10 mouse cellular contexts compared by ENCODE assay signal in the genomic region with DNA sequence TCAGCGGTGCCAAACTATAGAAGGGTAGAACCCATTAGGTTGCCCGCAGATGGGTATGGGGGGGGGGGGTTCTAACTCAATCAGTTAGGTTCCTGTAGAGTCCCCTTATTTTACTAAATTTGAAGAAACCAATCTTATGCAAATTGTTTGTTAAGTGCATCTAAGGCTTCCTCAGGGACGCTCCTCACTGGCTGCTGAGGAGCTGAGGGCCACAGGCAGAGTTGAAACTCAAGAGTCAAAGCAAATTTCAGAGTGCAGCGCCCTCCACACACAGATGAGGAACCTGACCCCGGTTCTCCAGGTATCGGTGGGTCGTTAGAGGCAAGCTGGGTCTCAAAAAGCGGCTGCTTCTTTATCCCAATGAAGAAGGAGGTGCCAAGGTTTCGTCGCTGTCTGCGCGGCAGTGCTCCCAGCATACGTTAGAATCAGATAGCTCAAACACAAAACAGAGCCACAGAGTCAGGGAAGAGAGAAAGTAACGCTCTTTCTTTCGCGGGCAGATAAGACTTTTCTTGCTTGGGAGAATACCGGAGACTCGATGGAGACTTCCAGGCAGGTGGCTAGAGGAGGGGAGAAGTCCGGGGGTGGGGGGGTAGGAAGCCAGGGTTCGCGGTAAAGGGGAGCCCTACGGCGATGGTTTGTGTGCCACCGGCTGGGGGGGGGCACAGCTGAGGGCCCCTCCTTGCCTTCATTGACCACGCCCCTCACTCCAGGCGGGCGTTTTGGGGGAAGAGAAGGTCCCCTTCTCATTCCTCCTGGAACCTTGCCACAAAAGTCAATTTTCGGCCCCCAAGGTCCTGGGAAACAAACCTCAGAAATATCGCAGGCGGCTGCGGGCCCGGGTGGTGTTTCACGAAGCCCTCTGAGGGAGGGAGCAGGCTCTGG. TPM values are rescaled to one million over a fixed set of nuclear protein-coding genes. Genes with fewer than 3 reads are reported as not detected.
DNase-seq lines count a peak whose midpoint lies in the region; ATAC-seq and TF ChIP-seq lines count a peak whose summit lies in the region.
"Had no signal": no experiment of that assay in that cellular context is flagged by ENCODE, and none has a peak within 500 bp of the region (broad histone marks: within the 10 kb centered on the region; RNA-seq: fewer than 3 reads in every experiment).

No protein-coding gene starts in this region.

- no peak for ATAC-seq in heart, embryonic 11.5 days (replicated peaks; ENCODE audit: insufficient number of reproducible peaks, low FRiP score, low TSS enrichment)
- no peak for ATAC-seq in hindbrain, embryonic 12.5 days (ENCODE audit: low FRiP score)
- no peak for ATAC-seq in inflammation-experienced regulatory T-cells, adult 6 months

- H3K27me3 ChIP-seq in heart, embryonic 11.5 days (ENCODE audit: control insufficient read depth, insufficient read depth, low read length) = peaks cover 91% of the 10 kb centered on the region
- H3K27me3 ChIP-seq in hindbrain, embryonic 12.5 days = peaks cover 99% of the 10 kb centered on the region
- peaks cover 100% of the 10 kb centered on the region for H3K27me3 ChIP-seq in midbrain, embryonic 10.5 days (ENCODE audit: low read depth, poor library complexity, severe bottlenecking)

- intact Hi-C loops in heart, postnatal 25 days (cut with DNase I) = no loop called here

- H3K4me1 ChIP-seq in heart, embryonic 11.5 days (ENCODE audit: control insufficient read depth, insufficient read depth, low read length) = peaks cover 23% of the 10 kb centered on the region
- no peaks in the 10 kb centered on the region; the same call in 1 of the 2 replicates for H3K4me1 ChIP-seq in bone marrow macrophage, adult 2 months (ENCODE audit: control insufficient read depth, insufficient read depth, low read length)
- H3K4me1 ChIP-seq in hindbrain, embryonic 12.5 days = peaks cover 32% of the 10 kb centered on the region
- H3K4me1 ChIP-seq in midbrain, embryonic 10.5 days = peaks cover 39% of the 10 kb centered on the region

- no peak for DNase-seq in heart, postnatal 25 days (ENCODE audit: low spot score)
- peak; percentile 36 for DNase-seq in midbrain, embryonic 10.5 days (ENCODE audit: low spot score)
- DNase-seq in right cerebral cortex, postnatal 10 days (ENCODE audit: low spot score in 2 of 2) = no peak
- DNase-seq in spleen, postnatal 14 days (ENCODE audit: low spot score in 2 of 2) = no peak
- DNase-seq: gastrocnemius, postnatal 14 days had no signal

- 3% methylated on average over 33 of the region's 33 CpGs for WGBS in heart, embryonic 11.5 days (ENCODE audit: insufficient replicate concordance)
- WGBS in hindbrain, embryonic 12.5 days = 1% methylated on average over 32 of the region's 33 CpGs
- 1% methylated on average over 33 of the region's 33 CpGs for WGBS in midbrain, embryonic 10.5 days

- no peak for TF ChIP-seq POLR2A in bone marrow macrophage, adult 2 months (IDR thresholded peaks at IDR 0.05; ENCODE audit: borderline replicate concordance, low read depth, low read length)

- H3K4me3 ChIP-seq in heart, embryonic 11.5 days (ENCODE audit: low read depth, low read length) = peak overlapping the region; percentile 33
- peak overlapping the region; percentile 16; the same call in 1 of the 2 replicates for H3K4me3 ChIP-seq in bone marrow macrophage, adult 2 months (ENCODE audit: insufficient read depth, low read length)
- H3K4me3 ChIP-seq in hindbrain, embryonic 12.5 days = peak overlapping the region; percentile 8; the same call in 1 of the 2 replicates
- peak overlapping the region; percentile 34 for H3K4me3 ChIP-seq in midbrain, embryonic 10.5 days

- no peak overlapping the region for H3K9ac ChIP-seq in heart, embryonic 11.5 days (ENCODE audit: low read depth, low read length)
- no peak overlapping the region for H3K9ac ChIP-seq in hindbrain, embryonic 12.5 days

- H3K4me2 ChIP-seq in heart, embryonic 11.5 days = peak overlapping the region; percentile 63
- peak overlapping the region; percentile 32 for H3K4me2 ChIP-seq in hindbrain, embryonic 12.5 days (replicated peaks)

- H3K36me3 ChIP-seq in heart, embryonic 11.5 days (ENCODE audit: control insufficient read depth, insufficient read depth, low read length) = no peaks in the 10 kb centered on the region
- H3K36me3 ChIP-seq in hindbrain, embryonic 12.5 days = no peaks in the 10 kb centered on the region
- no peaks in the 10 kb centered on the region for H3K36me3 ChIP-seq in midbrain, embryonic 10.5 days

- no peaks in the 10 kb centered on the region for H3K9me3 ChIP-seq in heart, embryonic 11.5 days (replicated peaks; ENCODE audit: control insufficient read depth, low read length)
- H3K9me3 ChIP-seq in hindbrain, embryonic 12.5 days (replicated peaks) = no peaks in the 10 kb centered on the region
- H3K9me3 ChIP-seq in midbrain, embryonic 10.5 days (replicated peaks) = no peaks in the 10 kb centered on the region

- H3K27ac ChIP-seq in heart, embryonic 11.5 days (ENCODE audit: low read depth, low read length) = no peak overlapping the region
- no peak overlapping the region for H3K27ac ChIP-seq in bone marrow macrophage, adult 2 months (ENCODE audit: insufficient read depth, low read depth, low read length)
- no peak overlapping the region for H3K27ac ChIP-seq in hindbrain, embryonic 12.5 days
- H3K27ac ChIP-seq in midbrain, embryonic 10.5 days (replicated peaks) = no peak overlapping the region
- H3K27ac ChIP-seq: macrophage had no signal

- no peak for TF ChIP-seq CTCF in bone marrow macrophage, adult 2 months (IDR thresholded peaks at IDR 0.05; ENCODE audit: low read depth, low read length)

RNA-seq across cellular contexts. Expression of a gene that starts 5.5 kb away (rescaled TPM):
- 2.0 and 3.2 TPM in 2 replicates for polyA plus RNA-seq in heart, embryonic 11.5 days (2014; fragmentation: Nextera tagmentation; extraction: Ambion mirVana)
- not detected for total RNA-seq in heart, postnatal 25 days (2021)
- not detected in 2 replicates for polyA plus RNA-seq in bone marrow macrophage, adult 2 months (2012; ENCODE audit: insufficient read depth, insufficient read length, missing spikeins)
- polyA plus RNA-seq in hindbrain, embryonic 12.5 days (2016; fragmentation: Nextera tagmentation; extraction: Ambion mirVana) = 5.6 and 5.7 TPM in 2 replicates
- 0.21 and 0.84 TPM in 2 replicates for polyA plus RNA-seq in midbrain, embryonic 10.5 days (2016; fragmentation: Nextera tagmentation; extraction: Ambion mirVana)
- polyA plus RNA-seq in inflammation-experienced regulatory T-cells, adult 6 months (2017; shearing (Covaris generic)) = not detected
- total RNA-seq: gastrocnemius, postnatal 14 days had no signal
- polyA plus RNA-seq: macrophage had no signal

RNA-seq across cellular contexts. Expression of a gene that starts 42.9 kb away (rescaled TPM):
- polyA plus RNA-seq in heart, embryonic 11.5 days (2014; fragmentation: Nextera tagmentation; extraction: Ambion mirVana) = 5.6 and 6.4 TPM in 2 replicates
- 1 to 10 TPM; 4.6 to 6.0 TPM for total RNA-seq in heart, postnatal 25 days (2021)
- 2.3 and 2.9 TPM in 2 replicates for polyA plus RNA-seq in bone marrow macrophage, adult 2 months (2012; ENCODE audit: insufficient read depth, insufficient read length, missing spikeins)
- polyA plus RNA-seq in hindbrain, embryonic 12.5 days (2016; fragmentation: Nextera tagmentation; extraction: Ambion mirVana) = 20.5 and 21.4 TPM in 2 replicates
- polyA plus RNA-seq in midbrain, embryonic 10.5 days (2016; fragmentation: Nextera tagmentation; extraction: Ambion mirVana) = 11.0 and 13.8 TPM in 2 replicates
- polyA plus RNA-seq in inflammation-experienced regulatory T-cells, adult 6 months (2017; shearing (Covaris generic)) = 1 to 10 TPM in 2 of 3 experiments, under 1 TPM in 1; 0.11 to 1.4 (median 1.2) TPM
